Mouse (Mus musculus): Measurements from ENCODE around the gene Camk2d.

Camk2d gene

GRCm38 (mm10) chr3:126652361-126652760 lies 56.3 kb downstream of the Camk2d start:
- DNase-seq: no peak

- no peak for DNase-seq
These were observed 57.0 kb downstream of the Camk2d start for GRCm38 (mm10) chr3:126653118-126653517.

GRCm38 (mm10) chr3:126656173-126656572 lies 60.1 kb downstream of the Camk2d start:
- DNase-seq: no peak

GRCm38 (mm10) chr3:126657895-126658294 lies 61.8 kb downstream of the Camk2d start:
- DNase-seq: no peak

GRCm38 (mm10) chr3:126658791-126659190 lies 62.7 kb downstream of the Camk2d start:
- no peak for DNase-seq

GRCm38 (mm10) chr3:126659235-126659634 lies 63.1 kb downstream of the Camk2d start:
- DNase-seq: no peak

- no peak for DNase-seq
These were observed 63.9 kb downstream of the Camk2d start for GRCm38 (mm10) chr3:126659832-126660564.

GRCm38 (mm10) chr3:126660575-126660974 lies 64.5 kb downstream of the Camk2d start:
- DNase-seq: peak in 1 of 2 experiments; percentile 42

- peak; percentile 24 to 39 for DNase-seq
These were observed 64.9 kb downstream of the Camk2d start for GRCm38 (mm10) chr3:126660986-126661385.

GRCm38 (mm10) chr3:126661920-126662319 lies 65.8 kb downstream of the Camk2d start:
- no peak for DNase-seq

- DNase-seq: no peak
These were observed 67.3 kb downstream of the Camk2d start for GRCm38 (mm10) chr3:126663436-126663835.

- no peak for DNase-seq
These were observed 69.8 kb downstream of the Camk2d start for GRCm38 (mm10) chr3:126665866-126666265.

GRCm38 (mm10) chr3:126667019-126667418 lies 70.9 kb downstream of the Camk2d start:
- no peak for DNase-seq

GRCm38 (mm10) chr3:126667451-126667850 lies 71.3 kb downstream of the Camk2d start:
- DNase-seq: peak; percentile 49 to 69

GRCm38 (mm10) chr3:126668123-126668522 lies 72.0 kb downstream of the Camk2d start:
- peak; percentile 53 to 69 for DNase-seq

- DNase-seq: no peak
These were observed 72.6 kb downstream of the Camk2d start for GRCm38 (mm10) chr3:126668692-126669091.

GRCm38 (mm10) chr3:126670413-126670812 lies 74.3 kb downstream of the Camk2d start:
- DNase-seq: no peak

- no peak for DNase-seq
These were observed 75.2 kb downstream of the Camk2d start for GRCm38 (mm10) chr3:126671292-126671691.

GRCm38 (mm10) chr3:126681051-126681450 lies 84.9 kb downstream of the Camk2d start:
- no peak for DNase-seq

- no peak for DNase-seq
These were observed 85.9 kb downstream of the Camk2d start for GRCm38 (mm10) chr3:126681996-126682395.

- no peak for DNase-seq
These were observed 89.3 kb downstream of the Camk2d start for GRCm38 (mm10) chr3:126685363-126685762.

GRCm38 (mm10) chr3:126687150-126687549 lies 91.0 kb downstream of the Camk2d start:
- DNase-seq: no peak

- DNase-seq: no peak
These were observed 92.4 kb downstream of the Camk2d start for GRCm38 (mm10) chr3:126688516-126688915.

- peak in 1 of 2 experiments; percentile 1 for DNase-seq
These were observed 94.8 kb downstream of the Camk2d start for GRCm38 (mm10) chr3:126690627-126691505.

Measured in lung, postnatal 4 days (tissue).